Mouse (Mus musculus) embryonic fibroblast, embryonic 13.5 days (primary cell): ENCODE measurements at regions not wholly inside any gene's neighbourhood (a gene's known extent, or its start where the extent isn't known, plus 50 kb on each side); places are given as distances from the start of the nearest gene placed in this dataset.
"Not testable (repeated sequence)": the region's sequence is repeated elsewhere in the genome, so short reads cannot be mapped to it uniquely, and the experiment has no call there.

Experiments
- CTCF ChIP-seq: IDR thresholded peaks from 2 replicates; pipeline ENCODE4 v1.5.1; 2011; ENCODE audit warnings: mild to moderate bottlenecking, control low read depth, low read length, moderate library complexity, borderline replicate concordance; ENCODE audit not compliant: insufficient read depth
- POLR2A ChIP-seq: IDR thresholded peaks from 2 replicates; pipeline ENCODE4 v1.6.1; 2011; ENCODE audit warnings: low read depth, mild to moderate bottlenecking, control low read depth, low read length, moderate library complexity

DNA sequence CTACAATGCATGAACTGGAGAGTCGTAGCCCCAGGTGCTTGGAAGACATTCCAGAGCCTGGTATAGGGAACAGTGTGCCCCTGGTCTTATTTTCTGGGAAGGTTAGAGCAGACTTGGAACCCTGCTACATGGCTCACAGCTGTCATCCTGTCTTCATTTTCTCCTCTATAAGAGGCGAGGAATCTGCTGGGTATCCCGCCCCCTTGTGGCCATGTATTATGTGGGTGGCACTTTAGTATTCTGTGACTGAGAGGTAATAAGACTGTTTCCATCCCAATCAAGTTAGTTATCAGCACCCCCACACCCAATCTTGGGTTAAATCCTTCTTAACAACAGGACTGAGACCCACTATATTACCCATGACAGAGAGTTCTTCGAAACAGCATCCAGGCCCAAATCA, 69.4 kb upstream of the Erap1 start:
- not testable (repeated sequence) for TF ChIP-seq CTCF, POLR2A
